ENCODE assay signal across 23 mouse cellular contexts in the genomic region with DNA sequence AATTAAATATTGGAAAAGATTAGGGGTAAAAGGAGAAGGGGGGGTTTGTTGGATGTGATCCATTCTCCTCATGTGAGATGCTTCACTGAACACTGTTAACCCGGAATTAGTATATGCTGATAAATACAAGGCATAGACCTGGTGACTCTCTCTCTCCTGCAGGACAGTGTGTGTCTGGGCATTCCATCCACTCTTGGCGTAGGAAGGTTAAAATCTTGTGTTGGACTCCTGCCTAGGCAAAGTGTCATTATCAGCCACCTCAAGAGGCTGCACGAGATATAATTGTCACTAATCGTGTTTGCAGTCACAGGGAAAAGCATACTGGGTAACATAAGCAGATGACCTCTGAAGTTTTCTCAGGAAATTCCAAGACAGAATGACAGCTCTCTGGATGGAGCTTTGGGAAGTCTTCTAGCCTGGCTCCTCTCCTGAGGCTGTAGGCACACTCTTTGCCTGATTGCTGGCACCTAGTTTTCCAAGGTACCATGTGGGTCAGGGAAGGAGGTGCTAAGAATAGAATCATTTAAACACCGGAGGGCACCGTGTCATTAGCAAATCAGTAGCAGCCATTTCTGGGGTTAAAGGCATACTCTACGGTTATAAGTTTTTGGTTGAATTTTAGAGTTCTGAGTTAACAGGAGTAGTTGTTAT. TPM values are rescaled to one million over a fixed set of nuclear protein-coding genes. Genes with fewer than 3 reads are reported as not detected.
"Had no signal": no experiment of that assay in that cellular context is flagged by ENCODE, and none has a peak within 500 bp of the region (broad histone marks: within the 10 kb centered on the region; RNA-seq: fewer than 3 reads in every experiment).

No protein-coding gene starts in this region.

- H3K4me2 ChIP-seq: liver, embryonic 11.5 days; liver, embryonic 15.5 days; lung, embryonic 14.5 days; midbrain, embryonic 15.5 days; neural tube, embryonic 12.5 days; stomach, embryonic 15.5 days had no signal

- ATAC-seq: midbrain, embryonic 15.5 days had no signal

- H3K4me1 ChIP-seq: liver, embryonic 15.5 days; midbrain, embryonic 10.5 days; midbrain, embryonic 15.5 days; neural tube, embryonic 12.5 days; stomach, embryonic 15.5 days had no signal

- DNase-seq: kidney, postnatal 14 days; left cerebral cortex, postnatal 4 days; lung, embryonic 14.5 days; lung, postnatal 10 days; lung, postnatal 4 days; right cerebral cortex, postnatal 14 days; thymus, postnatal 36 days had no signal

- H3K36me3 ChIP-seq: liver, embryonic 15.5 days; midbrain, embryonic 10.5 days; midbrain, embryonic 15.5 days; neural tube, embryonic 12.5 days; stomach, embryonic 15.5 days had no signal

- H3K9me3 ChIP-seq: liver, embryonic 15.5 days; midbrain, embryonic 10.5 days; midbrain, embryonic 15.5 days; neural tube, embryonic 12.5 days; stomach, embryonic 15.5 days had no signal

- H3K27ac ChIP-seq: liver, embryonic 15.5 days; midbrain, embryonic 10.5 days; midbrain, embryonic 15.5 days; neural tube, embryonic 12.5 days; stomach, embryonic 15.5 days had no signal

- H3K27me3 ChIP-seq: liver, embryonic 15.5 days; midbrain, embryonic 15.5 days; neural tube, embryonic 12.5 days; stomach, embryonic 15.5 days had no signal

- H3K9ac ChIP-seq: liver, embryonic 15.5 days; lung, embryonic 14.5 days; midbrain, embryonic 15.5 days; neural tube, embryonic 12.5 days; stomach, embryonic 15.5 days had no signal

- H3K4me3 ChIP-seq: liver, embryonic 15.5 days; midbrain, embryonic 10.5 days; midbrain, embryonic 15.5 days; neural tube, embryonic 12.5 days; stomach, embryonic 15.5 days had no signal

RNA-seq across cellular contexts. Expression of a gene that starts 15.3 kb away (rescaled TPM):
- total RNA-seq: layer of hippocampus, adult 8-10 months; layer of hippocampus, postnatal 14 days; left cerebral cortex, adult 18-20 months; left cerebral cortex, postnatal 10 days; left cerebral cortex, postnatal 4 days; megakaryocyte, adult 5-6 weeks; monocyte, adult 5-6 weeks; neutrophil, adult 5-6 weeks had no signal
- polyA plus RNA-seq: large intestine, adult 2 months; liver, embryonic 11.5 days; liver, embryonic 15.5 days; lung, embryonic 14.5 days; midbrain, embryonic 10.5 days; midbrain, embryonic 15.5 days; neural tube, embryonic 12.5 days; spleen, adult 2 months; stomach, embryonic 15.5 days; thymus, postnatal 0 days had no signal
